Mouse (Mus musculus) monocyte, adult 5-6 weeks (primary cell): ENCODE results near the gene Gm10283. TPM values are rescaled to one million over a fixed set of nuclear protein-coding genes. Genes with fewer than 3 reads are reported as not detected.
"Not testable (repeated sequence)": the region's sequence is repeated elsewhere in the genome, so short reads cannot be mapped to it uniquely, and the experiment has no call there.

ENCODE experiments used
- ATAC-seq: fragments of 153-309, 156-312 bp; replicated peaks from 2 replicates; pipeline ENCODE4 v1.8.0; 2017; ENCODE audit warnings: mild to moderate bottlenecking; ENCODE audit not compliant: low TSS enrichment, insufficient number of reproducible peaks, severe bottlenecking, poor library complexity, low FRiP score
- total RNA-seq: library from RNA; stranded (forward); fragments of 200-1000, 200-491, 200-594 nt; gene quantifications from 3 replicates; pipeline ENCODE4 v1.2.3, GENCODE M21; 2017

The Gm10283 gene
- not detected in 3 replicates for total RNA-seq

GRCm38 (mm10) chr8:60503098-60503497 is at the start of gene Gm10283:
Gene Gm10283, minus strand, starts transcription at chr8:60503198.
- no peak for ATAC-seq

DNA sequence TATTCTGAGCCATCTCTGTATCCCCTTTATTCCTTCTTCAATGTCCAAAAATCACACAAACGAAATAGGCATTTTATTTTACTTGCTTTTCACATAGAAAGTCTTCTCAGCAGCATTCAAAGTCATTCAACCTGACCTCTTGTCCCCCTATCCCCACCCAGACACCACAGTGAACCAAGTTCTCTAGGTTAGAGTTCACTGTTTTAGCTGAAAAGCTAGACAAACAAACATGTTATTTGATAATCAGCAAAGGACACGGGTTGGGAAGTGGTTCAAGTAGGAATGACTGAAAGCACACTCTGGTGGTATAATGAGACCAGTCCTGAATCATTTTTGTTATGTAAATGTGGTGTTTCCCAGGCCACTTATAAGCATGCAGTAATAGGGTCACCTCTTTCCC is 31.9 kb upstream of the Gm10283 start:
- ATAC-seq, result no peak

DNA sequence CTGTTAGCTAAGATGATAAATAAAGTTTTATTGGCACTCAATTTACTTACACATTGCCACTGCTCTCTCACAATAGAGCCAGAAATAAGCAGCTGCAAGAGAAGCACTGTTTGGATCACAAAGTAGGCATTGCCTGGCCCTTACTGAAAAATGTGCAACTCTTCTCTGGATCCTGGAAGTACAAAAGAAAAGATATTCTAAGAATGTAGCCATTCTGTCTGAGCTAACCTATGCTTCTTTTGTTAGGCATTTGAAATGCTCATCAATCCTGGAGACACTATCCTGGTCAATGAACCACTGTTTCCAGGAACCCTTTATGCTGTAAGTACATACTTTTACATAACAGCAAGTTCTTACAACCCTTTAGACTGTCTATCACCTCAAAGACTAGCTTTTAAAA is 15.3 kb upstream of the Gm10283 start:
- no peak for ATAC-seq

GRCm38 (mm10) chr8:60505653-60506521 is 2.9 kb upstream of the Gm10283 start, which contains the start of gene Aadat:
Gene Aadat, plus strand, starts transcription at chr8:60505932.
- ATAC-seq, result no peak

- ATAC-seq, result not testable (repeated sequence)
Measured at GRCm38 (mm10) chr8:60495046-60495445, 8.0 kb downstream of the Gm10283 start.

DNA sequence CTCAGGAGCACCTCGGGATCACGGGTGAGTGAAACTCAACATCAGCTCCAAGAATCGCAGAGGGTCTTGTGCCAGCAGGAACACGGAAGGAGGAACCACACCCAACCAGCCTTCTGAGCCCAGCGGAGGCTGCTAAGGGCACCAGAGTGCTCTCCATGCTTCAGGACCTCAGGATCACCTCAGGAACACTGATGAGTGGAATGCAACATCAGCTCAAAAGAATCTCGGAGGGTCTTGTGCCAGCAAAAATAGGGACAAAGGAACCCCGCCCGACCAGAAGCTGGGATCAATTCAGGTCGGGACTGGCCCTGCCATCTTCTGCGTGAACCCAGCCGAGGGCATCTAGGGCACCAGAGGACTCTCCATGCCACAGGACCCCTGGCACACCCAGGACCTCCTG is 8.4 kb downstream of the Gm10283 start:
- ATAC-seq, result no peak

DNA sequence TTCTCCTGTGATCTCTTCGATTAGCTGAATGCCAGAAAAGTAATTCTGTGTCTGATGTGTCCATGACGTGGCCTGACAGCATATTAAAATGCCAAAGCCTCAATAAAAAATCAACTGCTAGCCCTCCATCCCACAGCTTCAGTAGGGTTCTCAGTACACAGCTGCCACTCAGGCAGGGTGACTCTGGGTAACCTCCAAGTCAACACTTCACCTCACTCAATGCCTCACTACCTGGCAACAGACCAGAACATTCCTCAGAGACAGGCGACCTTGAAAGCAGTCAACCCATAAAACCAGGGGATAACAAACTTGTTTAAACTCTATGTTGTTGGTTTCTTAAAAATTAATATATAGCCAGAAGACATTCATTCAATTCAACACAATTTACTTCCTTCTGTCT is 10.5 kb downstream of the Gm10283 start:
- ATAC-seq, result no peak

DNA sequence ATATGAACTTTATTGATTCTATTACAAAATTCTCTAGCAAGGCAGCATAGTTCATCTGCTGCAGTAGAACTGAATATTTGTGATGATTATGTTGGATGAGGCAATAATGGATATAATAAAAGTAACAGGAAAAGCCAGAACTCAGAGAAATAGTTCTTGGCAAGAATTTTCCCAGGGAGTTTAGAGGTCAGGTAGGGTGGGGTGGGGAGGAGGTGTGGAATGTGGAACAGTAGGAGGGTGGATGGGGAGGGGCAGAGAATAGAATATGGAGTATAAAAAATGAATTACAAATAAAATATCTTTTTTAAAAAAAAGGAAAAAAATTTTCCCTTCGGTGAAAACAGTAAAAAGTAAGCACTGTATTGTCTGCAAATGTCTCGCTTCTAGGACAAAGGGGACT is 11.1 kb downstream of the Gm10283 start:
- ATAC-seq, result no peak

- no peak for ATAC-seq
Measured at GRCm38 (mm10) chr8:60490147-60490546, 12.9 kb downstream of the Gm10283 start.

DNA sequence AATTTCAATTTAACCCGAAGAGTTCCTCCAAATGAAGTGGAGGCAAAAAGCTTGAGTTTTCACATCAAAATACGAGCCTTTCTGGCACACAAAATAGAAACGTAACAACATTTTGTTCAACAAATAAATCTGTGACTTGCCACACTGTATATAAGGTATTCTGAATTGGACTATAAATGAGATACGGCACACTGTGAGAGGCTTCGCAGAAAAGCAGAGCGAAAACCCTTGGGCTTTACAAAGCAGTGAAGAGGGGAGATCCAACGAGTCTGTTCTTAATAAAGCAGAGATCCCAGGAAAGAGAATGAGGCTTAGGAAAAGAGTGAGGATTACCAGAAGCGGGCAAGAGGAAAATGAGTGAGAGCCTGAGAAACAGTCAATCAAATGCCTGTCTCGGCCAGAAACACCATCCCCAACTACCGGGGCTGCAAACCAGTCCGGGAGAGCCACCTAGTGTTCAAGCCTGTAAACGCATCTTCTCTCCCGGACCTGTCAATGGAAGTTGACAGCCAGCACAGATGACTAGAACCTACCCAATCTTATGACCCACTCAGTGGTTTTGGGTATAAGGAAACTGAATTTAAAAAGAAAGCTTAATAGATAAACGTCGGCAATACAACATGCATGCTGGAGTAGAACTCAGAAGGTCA is 36.2 kb downstream of the Gm10283 start:
- no peak for ATAC-seq

- ATAC-seq, result no peak
Measured at GRCm38 (mm10) chr8:60449296-60449695, 53.7 kb downstream of the Gm10283 start.

DNA sequence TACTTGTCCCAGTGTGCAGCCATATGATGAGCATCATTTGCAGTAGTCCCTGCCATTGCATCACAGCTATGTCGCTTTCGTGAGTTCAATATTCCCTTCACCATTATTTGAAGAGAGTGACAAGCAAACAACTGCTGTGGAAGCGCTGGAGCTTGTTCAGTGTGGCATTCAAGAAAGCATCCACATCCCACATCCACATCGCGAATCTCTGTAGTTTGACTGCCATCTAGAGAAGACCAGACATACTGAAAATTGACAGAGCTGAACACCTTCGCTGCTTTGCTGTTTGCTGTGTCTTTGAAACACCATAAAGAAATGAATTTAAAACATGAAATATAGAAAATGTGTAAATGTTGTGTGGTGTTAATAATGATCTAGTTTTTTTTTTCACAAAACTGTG is 58.0 kb downstream of the Gm10283 start:
- no peak for ATAC-seq

DNA sequence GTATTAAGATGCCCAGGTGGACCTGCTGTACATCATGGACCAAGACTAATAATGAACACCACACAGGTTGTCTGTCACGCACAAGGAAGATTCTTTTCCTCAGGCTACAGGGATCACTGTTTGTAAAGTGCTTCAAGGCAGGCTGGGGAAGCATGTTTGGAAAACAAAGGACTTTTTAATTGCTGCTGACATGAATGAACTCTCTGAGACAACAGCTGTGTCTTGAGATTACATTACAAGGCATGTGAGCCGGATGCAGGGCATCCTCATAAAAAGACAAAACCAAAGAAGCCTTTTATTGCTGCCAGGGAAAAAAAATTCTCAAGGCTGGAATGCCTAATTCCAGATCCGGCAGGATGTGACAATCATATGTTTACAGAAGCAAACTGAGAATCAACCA is 64.4 kb downstream of the Gm10283 start:
- ATAC-seq, result no peak

GRCm38 (mm10) chr8:60436872-60437271 is 66.1 kb downstream of the Gm10283 start:
- no peak for ATAC-seq

DNA sequence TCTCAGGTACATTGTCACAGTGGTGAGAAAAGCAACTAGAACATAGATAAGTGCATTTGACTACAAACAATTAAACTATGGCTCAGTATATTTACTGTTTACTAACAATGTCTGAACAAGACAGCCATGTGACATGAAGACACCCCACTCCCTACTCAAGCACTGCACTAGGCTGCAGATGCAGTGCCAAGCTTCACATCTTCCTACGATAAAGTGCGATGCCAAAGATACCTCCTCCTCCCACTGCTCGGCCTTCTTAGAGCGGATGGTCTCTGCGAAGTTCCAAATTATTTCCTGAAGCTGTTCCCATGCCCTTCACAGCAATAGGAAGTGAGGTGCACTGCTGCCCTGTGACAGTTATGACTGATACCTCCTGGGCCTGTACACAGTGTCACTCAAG is 70.3 kb downstream of the Gm10283 start:
- ATAC-seq, result no peak

GRCm38 (mm10) chr8:60406358-60406757 is 96.6 kb downstream of the Gm10283 start:
- ATAC-seq, result no peak

- no peak for ATAC-seq
Measured at GRCm38 (mm10) chr8:60404994-60405548, 97.9 kb downstream of the Gm10283 start.

DNA sequence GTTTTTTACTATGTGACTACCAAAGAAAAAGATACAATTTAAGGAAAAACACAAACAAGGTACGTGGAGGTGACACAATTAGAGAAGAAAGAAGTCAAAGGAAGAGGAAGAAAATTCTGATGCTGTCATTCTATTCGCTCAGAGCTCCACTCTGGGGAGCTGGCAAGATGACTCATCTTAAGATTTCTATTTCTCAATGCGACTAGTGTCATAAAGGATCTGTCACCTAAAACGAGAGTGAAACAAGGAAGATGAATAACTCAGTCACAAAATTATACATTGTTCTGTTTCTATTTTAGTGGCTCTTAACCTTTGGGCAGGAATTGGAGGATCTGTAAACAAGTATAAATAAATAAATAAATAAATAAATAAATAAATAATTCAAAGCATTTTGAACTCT is 109.3 kb downstream of the Gm10283 start:
- no peak for ATAC-seq

GRCm38 (mm10) chr8:60386589-60386988 is 116.4 kb downstream of the Gm10283 start:
- no peak for ATAC-seq
